Mouse (Mus musculus) liver, adult 2 months (tissue): ENCODE measurements around the gene Pip5k1b. TPM values are rescaled to one million over a fixed set of nuclear protein-coding genes. Genes with fewer than 3 reads are reported as not detected.

Experiments used
- DNase-seq: peaks from one replicate; pipeline ENCODE4 v3.0.0-alpha.2; 2011; ENCODE audit warnings: low read depth, low spot score; ENCODE audit errors: extremely low read depth
- H3K27ac ChIP-seq: fragments of 200-500 bp; replicated peaks from 2 replicates; pipeline ENCODE4 v1.5.1; 2012; ENCODE audit warnings: low read depth, mild to moderate bottlenecking, control low read depth, inconsistent platforms, low read length; ENCODE audit not compliant: insufficient read depth
- H3K27me3 ChIP-seq: fragments of 200-500 bp; 2 replicates; pipeline ENCODE4 v1.6.1; 2012; ENCODE audit warnings: mild to moderate bottlenecking, moderate library complexity, low read length, inconsistent platforms; ENCODE audit not compliant: control insufficient read depth, insufficient read depth
- H3K36me3 ChIP-seq: fragments of 200-500 bp; 2 replicates; pipeline ENCODE4 v1.6.1; 2012; ENCODE audit warnings: low read length, inconsistent platforms; ENCODE audit not compliant: control insufficient read depth, insufficient read depth
- H3K4me1 ChIP-seq: fragments of 200-500 bp; 2 replicates; pipeline ENCODE4 v1.6.1; 2011; ENCODE audit warnings: low read length; ENCODE audit not compliant: control insufficient read depth, insufficient read depth
- H3K4me3 ChIP-seq: fragments of 200-500 bp; 2 replicates; pipeline ENCODE4 v1.5.1; 2011; ENCODE audit warnings: low read depth, mild to moderate bottlenecking, control low read depth, low read length, moderate library complexity; ENCODE audit not compliant: insufficient read depth
- H3K79me2 ChIP-seq: fragments of 200-500 bp; 2 replicates; pipeline ENCODE4 v1.6.1; 2012; ENCODE audit warnings: inconsistent platforms, mild to moderate bottlenecking, low read length, moderate library complexity; ENCODE audit not compliant: control insufficient read depth, insufficient read depth
- H3K9ac ChIP-seq: fragments of 200-500 bp; 2 replicates; pipeline ENCODE4 v1.6.1; 2012; ENCODE audit warnings: low read depth, mild to moderate bottlenecking, control low read depth, inconsistent platforms, low read length
- CTCF ChIP-seq: fragments of 200-500 bp; IDR thresholded peaks from 2 replicates; pipeline ENCODE4 v1.5.1; 2011; ENCODE audit warnings: low read depth, low read length, control low read depth
- POLR2A ChIP-seq: fragments of 200-500 bp; IDR thresholded peaks from 2 replicates; pipeline ENCODE4 v1.6.1; 2011; ENCODE audit warnings: low read length, control low read depth; ENCODE audit not compliant: insufficient read depth; ENCODE audit errors: extremely low read depth
- WGBS: fragments of 180-500 bp; shearing (Covaris S2); methylation state at CpG from one replicate; pipeline ENCODE4 v1.1.7; 2018; 5-methylcytosine and 5-hydroxymethylcytosine counted together
- polyA plus RNA-seq: library from polyadenylated mRNA; depleted of rRNA; stranded (reverse); fragments of >200 nt; gene quantifications from 2 replicates; pipeline ENCODE4 v1.2.3, GENCODE M21; 2012
- total RNA-seq: library from RNA; depleted of rRNA; stranded (reverse); fragments of >200 nt; gene quantifications from 2 replicates; pipeline ENCODE4 v1.2.3, GENCODE M21; 2014

Pip5k1b gene
- total and polyA plus RNA-seq, 2 experiments: under 0.01 TPM; not detected in 1

DNA sequence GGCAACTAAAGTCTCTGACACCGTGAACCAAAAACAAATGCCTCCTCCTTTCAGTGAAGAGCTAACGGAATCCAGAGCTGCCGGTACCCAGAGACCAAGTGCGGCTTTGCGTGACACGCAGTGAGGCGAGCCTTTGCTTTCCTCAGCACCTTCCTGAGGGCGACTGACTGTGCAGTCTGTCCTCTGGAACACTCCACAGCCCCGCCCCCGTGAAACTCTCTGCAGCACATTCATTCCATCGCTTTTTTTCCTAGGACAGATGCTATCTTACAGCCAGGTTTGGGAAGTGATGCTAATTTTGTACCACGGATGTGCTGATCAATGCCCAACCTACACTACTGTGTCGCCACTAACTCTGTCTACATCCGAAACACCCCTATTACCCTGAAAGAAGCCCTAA lies 292.9 kb downstream of the Pip5k1b start:
- 96% methylated on average over 14 of the region's 14 CpGs for WGBS
- no peak for DNase-seq
- H3K36me3 ChIP-seq: peaks cover 4% of the 10 kb centered on the region; the same call in 1 of the 2 replicates
- no peak for TF ChIP-seq CTCF
- no peak for TF ChIP-seq POLR2A
- H3K27me3 ChIP-seq: no peaks in the 10 kb centered on the region
- no peak overlapping the region for H3K4me3 ChIP-seq
- H3K27ac ChIP-seq: no peak overlapping the region
- H3K4me1 ChIP-seq: peaks cover 15% of the 10 kb centered on the region
- no peaks in the 10 kb centered on the region for H3K79me2 ChIP-seq
- H3K9ac ChIP-seq: no peak overlapping the region

DNA sequence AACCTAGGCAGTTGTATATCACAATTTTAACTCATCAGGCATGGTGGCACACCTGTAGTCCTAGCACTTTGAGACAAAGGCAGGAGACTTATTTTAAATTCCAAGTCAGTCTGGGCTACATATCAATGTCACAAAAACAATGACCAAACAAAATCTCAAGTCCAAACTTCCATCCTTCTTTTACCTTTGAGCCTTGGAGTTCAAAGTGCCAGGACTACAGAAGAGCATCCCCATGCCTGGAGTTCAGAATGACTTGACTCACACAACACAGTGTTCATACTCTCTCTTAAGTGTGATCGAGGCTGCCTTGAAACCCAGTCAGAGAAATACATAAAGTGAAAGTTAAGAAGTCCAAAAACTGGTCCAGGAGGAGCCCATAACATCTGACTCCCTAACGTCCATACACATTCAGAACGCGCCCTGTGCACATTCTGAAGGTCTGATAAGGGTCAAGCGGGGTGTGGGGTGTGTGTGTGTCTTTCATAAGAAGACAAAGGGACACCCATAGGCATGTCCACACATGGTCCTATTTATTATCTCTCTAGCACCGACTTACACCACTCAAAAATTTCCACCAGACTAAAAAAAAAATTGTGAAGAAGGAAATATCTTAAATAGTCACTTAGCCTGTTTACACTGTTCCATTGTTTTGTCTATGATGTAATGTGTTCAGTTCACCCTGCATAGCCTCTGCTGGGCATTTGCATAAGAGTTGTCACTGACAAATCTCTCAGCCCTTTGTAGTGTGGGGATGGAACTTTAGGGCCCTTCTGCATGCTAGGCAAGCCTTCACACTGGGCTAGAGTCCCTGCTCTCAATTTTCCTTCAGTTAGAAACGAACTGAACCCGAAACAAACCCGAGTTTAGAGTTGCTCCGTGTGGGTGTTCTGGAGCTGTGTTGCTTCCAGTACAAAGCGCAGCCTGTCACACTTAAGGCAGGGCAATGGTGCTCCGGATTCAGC lies 296.0 kb downstream of the Pip5k1b start:
- H3K4me1 ChIP-seq: no peaks in the 10 kb centered on the region
- WGBS: 86% methylated on average over 12 of the region's 12 CpGs
- H3K36me3 ChIP-seq: peaks cover 4% of the 10 kb centered on the region; the same call in 1 of the 2 replicates
- no peak overlapping the region for H3K4me3 ChIP-seq
- no peak for TF ChIP-seq POLR2A
- TF ChIP-seq CTCF: no peak
- H3K27me3 ChIP-seq: no peaks in the 10 kb centered on the region
- no peak for DNase-seq
- no peak overlapping the region for H3K9ac ChIP-seq
- no peaks in the 10 kb centered on the region for H3K79me2 ChIP-seq
- no peak overlapping the region for H3K27ac ChIP-seq

DNA sequence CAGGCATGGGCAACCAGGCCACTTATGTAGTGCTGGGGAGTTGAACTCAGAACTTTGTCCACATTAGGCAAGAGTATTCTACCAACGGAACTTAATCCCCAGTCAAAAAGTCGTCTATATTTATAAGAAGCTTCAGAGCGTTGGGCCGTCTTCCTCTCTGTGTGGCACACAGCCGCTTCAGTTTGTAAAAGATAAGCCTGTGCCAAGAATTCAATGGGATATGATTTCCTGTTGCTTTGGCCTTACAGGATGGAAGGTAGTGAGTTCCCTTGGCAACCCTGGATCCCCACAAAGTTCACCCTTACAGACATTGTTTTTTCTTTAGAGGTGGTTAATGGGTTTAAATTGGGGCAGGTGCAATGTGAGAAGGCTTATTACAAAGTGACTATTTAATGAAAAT lies 297.3 kb downstream of the Pip5k1b start:
- DNase-seq: peak; percentile 44
- no peak overlapping the region for H3K4me3 ChIP-seq
- H3K27me3 ChIP-seq: no peaks in the 10 kb centered on the region
- peaks cover 4% of the 10 kb centered on the region; the same call in 1 of the 2 replicates for H3K36me3 ChIP-seq
- H3K79me2 ChIP-seq: no peaks in the 10 kb centered on the region
- no peaks in the 10 kb centered on the region for H3K4me1 ChIP-seq
- H3K27ac ChIP-seq: no peak overlapping the region; the same call in 1 of the 2 replicates
- 10% methylated on average over 5 of the region's 5 CpGs for WGBS
- no peak for TF ChIP-seq CTCF
- TF ChIP-seq POLR2A: no peak
- no peak overlapping the region for H3K9ac ChIP-seq

DNA sequence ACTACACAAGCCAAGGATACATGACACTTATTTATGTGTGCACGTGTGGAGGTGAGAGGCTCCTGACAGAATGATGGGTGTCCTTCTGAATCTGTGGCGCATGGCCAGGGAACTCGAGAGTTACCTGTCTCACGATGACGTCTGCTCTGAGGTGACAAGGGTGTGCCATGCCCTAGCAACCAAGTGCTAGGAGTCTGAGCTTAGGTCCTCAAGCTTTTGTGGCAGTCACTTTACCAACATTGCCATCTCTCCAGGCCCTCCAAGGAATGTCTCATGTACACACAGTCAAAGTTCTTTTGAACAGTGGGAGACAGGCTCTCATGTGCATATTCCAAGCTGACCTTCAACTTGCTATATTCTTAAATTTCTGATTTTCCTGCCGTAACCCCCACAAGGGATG lies 297.7 kb downstream of the Pip5k1b start:
- no peak overlapping the region; the same call in 1 of the 2 replicates for H3K27ac ChIP-seq
- H3K9ac ChIP-seq: no peak overlapping the region
- H3K4me3 ChIP-seq: no peak overlapping the region
- no peak for DNase-seq
- 88% methylated on average over 6 of the region's 6 CpGs for WGBS
- H3K4me1 ChIP-seq: peaks cover 2% of the 10 kb centered on the region
- H3K27me3 ChIP-seq: 0 out of 2 replicates have a peak, but pooled peaks cover 2% of the 10 kb centered on the region
- no peaks in the 10 kb centered on the region for H3K79me2 ChIP-seq
- H3K36me3 ChIP-seq: peaks cover 4% of the 10 kb centered on the region; the same call in 1 of the 2 replicates
- TF ChIP-seq CTCF (no peak), POLR2A (no peak)

DNA sequence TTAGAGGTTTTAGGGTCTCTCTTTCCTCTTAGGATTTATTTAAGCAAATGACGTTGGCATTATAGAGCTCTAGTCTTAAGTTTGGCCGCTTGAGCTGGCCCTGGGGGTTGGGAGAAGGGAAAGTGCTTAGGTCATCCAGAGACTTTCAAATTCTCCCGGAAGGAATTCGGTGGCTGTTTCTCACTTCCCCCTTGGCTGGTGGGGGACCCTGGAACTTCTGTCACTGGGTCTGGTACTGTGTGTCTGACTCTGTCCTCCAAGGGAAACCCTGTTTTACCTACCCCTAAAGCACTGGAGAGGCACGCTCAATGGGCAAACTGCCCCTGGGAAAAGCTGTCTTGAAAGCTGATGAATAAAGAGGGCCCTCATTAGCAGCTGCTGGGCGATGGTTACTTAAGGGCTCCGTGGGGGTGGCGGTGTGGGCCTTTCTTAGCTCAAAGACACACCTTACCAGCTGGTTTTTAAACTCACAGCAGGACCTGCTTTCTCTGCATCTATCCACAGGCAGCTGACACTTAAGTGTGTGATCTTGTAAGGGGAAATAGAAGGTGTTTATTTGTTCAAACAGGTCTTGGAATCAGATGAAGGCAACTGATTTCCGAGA lies 301.9 kb downstream of the Pip5k1b start:
- WGBS: 64% methylated on average over 9 of the region's 9 CpGs
- Histone ChIP-seq H3K27ac (no peak overlapping the region), H3K27me3 (0 out of 2 replicates have a peak, but pooled peaks cover 2% of the 10 kb centered on the region), H3K36me3 (no peaks in the 10 kb centered on the region), H3K79me2 (no peaks in the 10 kb centered on the region), H3K4me1 (peaks cover 4% of the 10 kb centered on the region), H3K4me3 (no peak overlapping the region), H3K9ac (no peak overlapping the region)
- TF ChIP-seq POLR2A (no peak), CTCF (no peak)
- DNase-seq: no peak
